Mouse (Mus musculus) left cerebral cortex, postnatal 36 days (tissue): Measurements from ENCODE around the gene Furin. TPM values are rescaled to one million over a fixed set of nuclear protein-coding genes. Genes with fewer than 3 reads are reported as not detected.
"Not testable (repeated sequence)": the region's sequence is repeated elsewhere in the genome, so short reads cannot be mapped to it uniquely, and the experiment has no call there.

Experiments used
- DNase-seq, 2 experiments: peaks; one replicate each; pipeline ENCODE4 v3.0.0; 2021 to 2022; ENCODE audit warnings: low spot score in 2 of 2, mixed read lengths in 1 of 2
- intact Hi-C: fragments of 180-260 bp; cut with DNase I; formaldehyde crosslinking; loops from one replicate; pipeline ENCODE4 v1.15.1; 2025
- total RNA-seq, 2 experiments: library from RNA; stranded (reverse); gene quantifications; 2 replicates each; pipeline ENCODE4 v1.2.3; 2021

Gene Furin
- total RNA-seq, 2 experiments from 2014 or later, result 30.7 to 38.5 TPM

GRCm38 (mm10) chr7:80403551-80403950 lies 1.7 kb downstream of the Furin start:
- no peak for DNase-seq
- intact Hi-C loops, result no loop called here

- peak in 1 of 2 experiments; percentile 42 for DNase-seq
- intact Hi-C loops, result no loop called here
Measured at GRCm38 (mm10) chr7:80402651-80403321, 2.5 kb downstream of the Furin start.

- DNase-seq, result peak in 1 of 2 experiments; percentile 46
- intact Hi-C loops, result no loop called here
Measured at GRCm38 (mm10) chr7:80401860-80402641, 3.2 kb downstream of the Furin start.

- DNase-seq, result no peak
- intact Hi-C loops, result no loop called here
Measured at GRCm38 (mm10) chr7:80401041-80401859, 4.0 kb downstream of the Furin start.

- DNase-seq, result no peak
- intact Hi-C loops, result no loop called here
Measured at GRCm38 (mm10) chr7:80400571-80400970, 4.7 kb downstream of the Furin start.

- intact Hi-C loops, result no loop called here
- no peak for DNase-seq
Measured at GRCm38 (mm10) chr7:80400099-80400498, 5.1 kb downstream of the Furin start.

GRCm38 (mm10) chr7:80398654-80399444 lies 6.4 kb downstream of the Furin start:
- no peak for DNase-seq
- intact Hi-C loops, result no loop called here

- intact Hi-C loops, result no loop called here
- DNase-seq, result peak; percentile 65 to 68
Measured at GRCm38 (mm10) chr7:80397986-80398385, 7.2 kb downstream of the Furin start.

- intact Hi-C loops, result not testable (repeated sequence)
Measured at GRCm38 (mm10) chr7:80396427-80396826, 8.8 kb downstream of the Furin start.

GRCm38 (mm10) chr7:80394600-80394999 lies 10.6 kb downstream of the Furin start:
- intact Hi-C loops, result no loop called here
- DNase-seq, result no peak

More at GRCm38 (mm10) chr7:80396427-80396826, 8.8 kb downstream of the Furin start:
- not testable (repeated sequence) for DNase-seq

- DNase-seq, result no peak
- intact Hi-C loops, result no loop called here
Measured at GRCm38 (mm10) chr7:80392119-80392518, 13.1 kb downstream of the Furin start.

- intact Hi-C loops, result loop anchor here (10.0 kb wide), 1 partner anchor 327 kb away; no protein-coding TSS in a partner anchor
Measured at GRCm38 (mm10) chr7:80387633-80388543, 17.3 kb downstream of the Furin start, which contains the start of gene Fes. Gene Fes, minus strand, starts transcription at chr7:80387946.

GRCm38 (mm10) chr7:80387033-80387632 lies 18.1 kb downstream of the Furin start:
- intact Hi-C loops, result loop anchor here (10.0 kb wide), 1 partner anchor 328 kb away; no protein-coding TSS in a partner anchor
- DNase-seq, result no peak

More at GRCm38 (mm10) chr7:80387633-80388543, 17.3 kb downstream of the Furin start, which contains the start of gene Fes:
- no peak for DNase-seq

- intact Hi-C loops, result loop anchor here (1.0 to 10.0 kb wide), 3 partner anchors 194 to 328 kb away; no protein-coding TSS in a partner anchor
- DNase-seq, result peak; percentile 80 to 84
Measured at GRCm38 (mm10) chr7:80386235-80386930, 18.9 kb downstream of the Furin start.

- intact Hi-C loops, result loop anchor here (10.0 kb wide), 1 partner anchor 332 kb away; no protein-coding TSS in a partner anchor
- DNase-seq, result no peak
Measured at GRCm38 (mm10) chr7:80382919-80383318, 22.3 kb downstream of the Furin start.

- intact Hi-C loops, result no loop called here
- DNase-seq, result no peak
Measured at GRCm38 (mm10) chr7:80379531-80379930, 25.7 kb downstream of the Furin start.

- intact Hi-C loops, result no loop called here
Measured at GRCm38 (mm10) chr7:80377471-80377870, 27.8 kb downstream of the Furin start.

More at GRCm38 (mm10) chr7:80377471-80377870, 27.8 kb downstream of the Furin start:
- DNase-seq, result peak in 1 of 2 experiments; percentile 64
